16 mouse cellular contexts compared by ENCODE assay signal in the genomic region with DNA sequence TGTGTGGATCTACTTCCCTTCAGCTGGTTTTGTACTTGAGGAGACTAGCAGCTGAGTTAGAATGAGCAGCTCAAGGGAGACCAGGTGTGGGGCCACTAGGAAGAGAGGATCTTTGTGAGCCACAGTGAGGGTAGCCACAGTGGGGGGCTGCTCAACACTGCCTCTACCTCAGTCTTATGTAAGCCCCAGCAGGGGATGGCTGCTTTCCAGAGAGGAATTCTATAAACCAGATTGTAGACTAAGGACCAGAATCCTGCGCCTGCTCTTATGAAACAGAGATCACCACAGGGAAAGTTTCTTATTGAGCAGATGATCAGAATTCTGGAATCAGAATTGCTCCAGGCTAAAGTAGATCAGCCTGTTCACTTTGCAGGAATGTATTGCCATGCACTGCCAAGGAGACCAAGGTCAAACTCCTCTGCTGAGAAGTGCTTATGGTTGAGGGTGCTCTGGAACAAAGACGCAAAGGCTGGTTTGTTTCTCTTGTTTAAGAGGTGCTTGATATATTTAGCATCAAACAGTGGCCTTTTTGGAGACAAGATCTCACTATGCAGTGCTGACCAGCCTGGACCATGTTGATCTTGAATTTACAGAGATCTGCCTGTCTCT. TPM values are rescaled to one million over a fixed set of nuclear protein-coding genes. Genes with fewer than 3 reads are reported as not detected.
A peak's percentile ranks its signal among the peaks of the same experiment; 100 is the strongest.
DNase-seq lines count a peak whose midpoint lies in the region; ATAC-seq lines count a peak whose summit lies in the region.
"Had no signal": no experiment of that assay in that cellular context is flagged by ENCODE, and none has a peak within 500 bp of the region (broad histone marks: within the 10 kb centered on the region; RNA-seq: fewer than 3 reads in every experiment).

No protein-coding gene starts in this region.

- 72% methylated on average over 2 of the region's 2 CpGs for WGBS in heart, embryonic 11.5 days (ENCODE audit: insufficient replicate concordance)

- peaks cover 10% of the 10 kb centered on the region; the same call in 1 of the 2 replicates for H3K36me3 ChIP-seq in heart, embryonic 11.5 days (ENCODE audit: control insufficient read depth, insufficient read depth, low read length)

- H3K27me3 ChIP-seq in heart, embryonic 11.5 days (ENCODE audit: control insufficient read depth, insufficient read depth, low read length) = no peaks in the 10 kb centered on the region
- H3K27me3 ChIP-seq: embryonic facial prominence, embryonic 12.5 days; forebrain, embryonic 13.5 days; hindbrain, embryonic 13.5 days; midbrain, embryonic 13.5 days; neural tube, embryonic 12.5 days had no signal

- no peaks in the 10 kb centered on the region for H3K9me3 ChIP-seq in heart, embryonic 11.5 days (replicated peaks; ENCODE audit: control insufficient read depth, low read length)
- H3K9me3 ChIP-seq: embryonic facial prominence, embryonic 12.5 days; forebrain, embryonic 13.5 days; hindbrain, embryonic 13.5 days; midbrain, embryonic 13.5 days; neural tube, embryonic 12.5 days had no signal

- intact Hi-C loops in left cerebral cortex, postnatal 4 days (cut with DNase I) = no loop called here
- intact Hi-C loops in left cerebral cortex, postnatal 36 days (cut with DNase I) = loop anchor here (10.0 kb wide), 1 partner anchor 315 kb away; no protein-coding TSS in a partner anchor

- H3K4me1 ChIP-seq in heart, embryonic 11.5 days (ENCODE audit: control insufficient read depth, insufficient read depth, low read length) = no peaks in the 10 kb centered on the region
- H3K4me1 ChIP-seq: embryonic facial prominence, embryonic 12.5 days; forebrain, embryonic 13.5 days; hindbrain, embryonic 13.5 days; midbrain, embryonic 13.5 days; neural tube, embryonic 12.5 days had no signal

- no peak overlapping the region for H3K4me3 ChIP-seq in heart, embryonic 11.5 days (ENCODE audit: low read depth, low read length)
- H3K4me3 ChIP-seq: embryonic facial prominence, embryonic 12.5 days; forebrain, embryonic 13.5 days; hindbrain, embryonic 13.5 days; midbrain, embryonic 13.5 days; neural tube, embryonic 12.5 days had no signal

- H3K27ac ChIP-seq in heart, embryonic 11.5 days (ENCODE audit: low read depth, low read length) = peak overlapping the region; percentile 51; the same call in 1 of the 2 replicates
- H3K27ac ChIP-seq: embryonic facial prominence, embryonic 12.5 days; forebrain, embryonic 13.5 days; hindbrain, embryonic 13.5 days; midbrain, embryonic 13.5 days; neural tube, embryonic 12.5 days had no signal

- H3K9ac ChIP-seq in heart, embryonic 11.5 days (ENCODE audit: low read depth, low read length) = peak overlapping the region; percentile 22; the same call in 1 of the 2 replicates
- H3K9ac ChIP-seq: embryonic facial prominence, embryonic 12.5 days; forebrain, embryonic 13.5 days; hindbrain, embryonic 13.5 days; midbrain, embryonic 13.5 days; neural tube, embryonic 12.5 days had no signal

- no peak overlapping the region for H3K4me2 ChIP-seq in heart, embryonic 11.5 days
- H3K4me2 ChIP-seq: embryonic facial prominence, embryonic 12.5 days; forebrain, embryonic 13.5 days; hindbrain, embryonic 13.5 days; midbrain, embryonic 13.5 days; neural tube, embryonic 12.5 days had no signal

- no peak for DNase-seq in heart, postnatal 4 days
- peak; percentile 10 for DNase-seq in left cerebral cortex, postnatal 4 days
- no peak for DNase-seq in left cerebral cortex, postnatal 36 days (ENCODE audit: low spot score in 2 of 2)
- peak; percentile 78 for DNase-seq in brain, adult 2 months (ENCODE audit: low read depth, low spot score)
- peak; percentile 80 to 86 for DNase-seq in cerebellum, postnatal 25 days
- DNase-seq in embryo, embryonic 10 days (ENCODE audit: low spot score) = no peak
- DNase-seq: kidney, adult 18-20 months; liver had no signal

- ATAC-seq in heart, embryonic 11.5 days (replicated peaks; ENCODE audit: insufficient number of reproducible peaks, low FRiP score, low TSS enrichment) = no peak
- no peak for ATAC-seq in inflammation-experienced regulatory T-cells, adult 6 months
- ATAC-seq: forebrain, embryonic 13.5 days; lung, postnatal 0 days; midbrain, embryonic 13.5 days had no signal

RNA-seq across cellular contexts. Expression of a gene that starts 22.4 kb away (rescaled TPM):
- 2.2 and 2.3 TPM in 2 replicates for polyA plus RNA-seq in heart, embryonic 11.5 days (2014; fragmentation: Nextera tagmentation; extraction: Ambion mirVana)
- total RNA-seq in heart, postnatal 4 days (2021) = 1 to 10 TPM in 1 of 2 experiments, under 1 TPM in 1; 0.88 to 1.5 TPM
- 1 to 10 TPM; 4.1 to 4.7 TPM for total RNA-seq in left cerebral cortex, postnatal 4 days (2021)
- 1 to 10 TPM; 4.9 to 7.2 TPM for total RNA-seq in left cerebral cortex, postnatal 36 days (2021)
- 1 to 10 TPM; 5.3 to 7.5 (median 5.8) TPM for polyA plus RNA-seq in inflammation-experienced regulatory T-cells, adult 6 months (2017; shearing (Covaris generic))

RNA-seq across cellular contexts. Expression of a gene that starts 22.8 kb away (rescaled TPM):
- polyA plus RNA-seq in heart, embryonic 11.5 days (2014; fragmentation: Nextera tagmentation; extraction: Ambion mirVana) = 50.6 and 59.0 TPM in 2 replicates
- 10 to 100 TPM; 84.4 to 88.3 TPM for total RNA-seq in heart, postnatal 4 days (2021)
- 100 to 1,000 TPM in 1 of 2 experiments, 10 to 100 TPM in 1; 96.9 to 106 TPM for total RNA-seq in left cerebral cortex, postnatal 4 days (2021)
- total RNA-seq in left cerebral cortex, postnatal 36 days (2021) = 100 to 1,000 TPM in 1 of 2 experiments, 10 to 100 TPM in 1; 86.2 to 105 TPM
- polyA plus RNA-seq in inflammation-experienced regulatory T-cells, adult 6 months (2017; shearing (Covaris generic)) = 1 to 10 TPM in 2 of 3 experiments, not detected in 1; 2.8 to 5.1 TPM

Comparison
In these comparisons a context has a peak if more than half of its experiments do, and no peak if none do; other contexts are left out.
1. DNase-seq: peak in left cerebral cortex, postnatal 4 days (single experiment), brain, adult 2 months (single experiment) and cerebellum, postnatal 25 days (2 of 2); none in heart, postnatal 4 days (single experiment), left cerebral cortex, postnatal 36 days (0 of 2) and embryo, embryonic 10 days (single experiment).